Mouse (Mus musculus) heart, adult 2 months (tissue): ENCODE measurements at regions not wholly inside any gene's neighbourhood (a gene's known extent, or its start where the extent isn't known, plus 50 kb on each side); places are given as distances from the start of the nearest gene placed in this dataset.

Experiments used
- CTCF ChIP-seq: fragments of 200-600 bp; IDR thresholded peaks from 2 replicates; pipeline ENCODE4 v1.8.1; 2022; ENCODE audit warnings: antibody characterized with exemption, mild to moderate bottlenecking, moderate library complexity
- POLR2A ChIP-seq: fragments of 200-500 bp; IDR thresholded peaks from 2 replicates; pipeline ENCODE4 v1.6.1; 2011; ENCODE audit warnings: mild to moderate bottlenecking, low read depth, low read length, control low read depth; ENCODE audit not compliant: insufficient read depth

DNA sequence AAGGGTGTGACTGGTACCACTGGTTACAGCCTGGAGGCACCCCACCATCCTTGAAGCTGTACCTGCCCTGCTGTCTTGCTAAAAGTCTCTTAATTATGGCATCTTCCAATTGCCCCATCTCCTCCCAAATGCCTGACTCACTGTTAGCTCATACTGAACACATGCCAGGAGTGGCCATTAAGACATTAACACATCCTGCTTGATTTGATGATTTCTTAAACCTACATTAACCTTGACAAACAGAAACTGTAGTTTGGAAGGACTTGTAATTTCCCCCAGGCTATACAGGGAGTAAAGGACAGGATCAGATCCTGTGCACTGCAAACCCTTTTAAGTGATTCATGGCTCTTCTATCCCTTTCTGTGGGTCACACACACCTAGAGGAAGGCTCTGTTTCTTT, 64.6 kb downstream of the Pthlh start:
- TF ChIP-seq POLR2A (no peak), CTCF (no peak)
